In the genomic region with DNA sequence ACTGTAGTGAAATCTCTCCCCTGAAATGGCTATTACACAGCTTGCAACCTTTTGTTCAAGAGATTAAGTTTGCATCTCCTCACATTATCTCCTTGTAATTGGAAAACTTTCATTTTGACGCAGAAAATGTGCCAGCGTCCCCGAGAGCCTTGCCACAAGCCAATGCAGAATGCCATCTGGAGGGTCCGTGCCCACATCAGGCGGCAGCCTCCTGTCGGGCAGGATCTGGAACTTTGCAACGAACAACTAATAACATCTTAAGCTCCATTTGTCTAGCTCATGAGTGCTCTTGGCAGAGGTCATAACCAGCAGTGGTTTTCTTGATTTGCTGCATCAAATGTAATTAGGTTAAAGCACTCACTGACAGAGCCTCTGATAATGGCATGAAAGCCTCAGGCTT, we compare ENCODE assay signal across 10 mouse cellular contexts.
DNase-seq lines count a peak whose midpoint lies in the region; ATAC-seq lines count a peak whose summit lies in the region.
"Had no signal": no experiment of that assay in that cellular context is flagged by ENCODE, and none has a peak within 500 bp of the region (broad histone marks: within the 10 kb centered on the region; RNA-seq: fewer than 3 reads in every experiment).

No protein-coding gene starts in this region.

- H3K4me2 ChIP-seq in heart, embryonic 13.5 days = peak overlapping the region; percentile 9; the same call in 1 of the 2 replicates
- H3K4me2 ChIP-seq in heart, embryonic 12.5 days = no peak overlapping the region
- no peak overlapping the region for H3K4me2 ChIP-seq in midbrain, embryonic 15.5 days
- H3K4me2 ChIP-seq in midbrain, embryonic 11.5 days = no peak overlapping the region
- no peak overlapping the region for H3K4me2 ChIP-seq in neural tube, embryonic 14.5 days (ENCODE audit: low read depth, low read length)

- no peaks in the 10 kb centered on the region for H3K36me3 ChIP-seq in heart, embryonic 13.5 days
- no peaks in the 10 kb centered on the region for H3K36me3 ChIP-seq in heart, embryonic 12.5 days
- H3K36me3 ChIP-seq in midbrain, embryonic 15.5 days (replicated peaks) = no peaks in the 10 kb centered on the region
- H3K36me3 ChIP-seq in midbrain, embryonic 11.5 days (ENCODE audit: control insufficient read depth, insufficient read depth, low read length) = no peaks in the 10 kb centered on the region
- no peaks in the 10 kb centered on the region for H3K36me3 ChIP-seq in neural tube, embryonic 14.5 days (ENCODE audit: control insufficient read depth, insufficient read depth, low read length)

- peak overlapping the region; percentile 24; the same call in 1 of the 2 replicates for H3K27ac ChIP-seq in heart, embryonic 13.5 days (replicated peaks)
- no peak overlapping the region for H3K27ac ChIP-seq in heart, embryonic 12.5 days (ENCODE audit: poor library complexity, severe bottlenecking)
- no peak overlapping the region for H3K27ac ChIP-seq in midbrain, embryonic 15.5 days
- no peak overlapping the region for H3K27ac ChIP-seq in midbrain, embryonic 11.5 days (ENCODE audit: low read depth, low read length)
- H3K27ac ChIP-seq in neural tube, embryonic 14.5 days (ENCODE audit: low read depth, low read length) = no peak overlapping the region

- no peak overlapping the region for H3K9ac ChIP-seq in heart, embryonic 13.5 days
- H3K9ac ChIP-seq in heart, embryonic 12.5 days = no peak overlapping the region
- no peak overlapping the region for H3K9ac ChIP-seq in midbrain, embryonic 15.5 days
- H3K9ac ChIP-seq in midbrain, embryonic 11.5 days (ENCODE audit: low read length) = no peak overlapping the region
- H3K9ac ChIP-seq in neural tube, embryonic 14.5 days (replicated peaks; ENCODE audit: low read depth, low read length) = no peak overlapping the region

- H3K9me3 ChIP-seq in heart, embryonic 13.5 days = no peaks in the 10 kb centered on the region
- no peaks in the 10 kb centered on the region for H3K9me3 ChIP-seq in heart, embryonic 12.5 days (replicated peaks)
- H3K9me3 ChIP-seq in midbrain, embryonic 15.5 days = no peaks in the 10 kb centered on the region
- no peaks in the 10 kb centered on the region for H3K9me3 ChIP-seq in midbrain, embryonic 11.5 days (ENCODE audit: control insufficient read depth, low read length)
- no peaks in the 10 kb centered on the region for H3K9me3 ChIP-seq in neural tube, embryonic 14.5 days (ENCODE audit: control insufficient read depth, low read length)

- H3K4me3 ChIP-seq in heart, embryonic 13.5 days = no peak overlapping the region
- no peak overlapping the region for H3K4me3 ChIP-seq in heart, embryonic 12.5 days
- H3K4me3 ChIP-seq in midbrain, embryonic 15.5 days = no peak overlapping the region
- H3K4me3 ChIP-seq in midbrain, embryonic 11.5 days (ENCODE audit: low read depth, low read length) = no peak overlapping the region
- no peak overlapping the region for H3K4me3 ChIP-seq in neural tube, embryonic 14.5 days (ENCODE audit: low read depth, low read length)

- H3K4me1 ChIP-seq in heart, embryonic 13.5 days = peaks cover 24% of the 10 kb centered on the region
- peaks cover 14% of the 10 kb centered on the region for H3K4me1 ChIP-seq in heart, embryonic 12.5 days (replicated peaks)
- H3K4me1 ChIP-seq in midbrain, embryonic 15.5 days = peaks cover 15% of the 10 kb centered on the region; the same call in 1 of the 2 replicates
- peaks cover 8% of the 10 kb centered on the region; the same call in 1 of the 2 replicates for H3K4me1 ChIP-seq in midbrain, embryonic 11.5 days (ENCODE audit: control insufficient read depth, insufficient read depth, low read length)
- peaks cover 5% of the 10 kb centered on the region; the same call in 1 of the 2 replicates for H3K4me1 ChIP-seq in neural tube, embryonic 14.5 days (ENCODE audit: control insufficient read depth, insufficient read depth, low read length)

- no peak for DNase-seq in midbrain, embryonic 11.5 days (ENCODE audit: low spot score, missing footprints)
- DNase-seq in cerebellum, postnatal 25 days = peak; percentile 23 to 27
- DNase-seq in urinary bladder, adult 18-20 months (ENCODE audit: low spot score in 2 of 2) = no peak
- DNase-seq: adrenal gland, adult 2 months; kidney, postnatal 14 days had no signal

- no peak for ATAC-seq in heart, embryonic 13.5 days (ENCODE audit: extremely low read depth, insufficient number of reproducible peaks, low FRiP score, low TSS enrichment)
- ATAC-seq in heart, embryonic 12.5 days (ENCODE audit: insufficient number of reproducible peaks, low FRiP score) = no peak
- 0 out of 2 replicates have a peak, but pooled peaks have one; percentile 42 for ATAC-seq in midbrain, embryonic 15.5 days (replicated peaks)
- ATAC-seq in midbrain, embryonic 11.5 days (ENCODE audit: low FRiP score) = no peak
- ATAC-seq in neural tube, embryonic 14.5 days (ENCODE audit: low read depth) = 0 out of 2 replicates have a peak, but pooled peaks have one; percentile 6
- ATAC-seq in megakaryocyte progenitor cell, adult 5-6 weeks (replicated peaks; ENCODE audit: poor library complexity) = no peak

- WGBS in heart, embryonic 13.5 days = 56% methylated on average over 7 of the region's 7 CpGs
- WGBS in heart, embryonic 12.5 days = 65% methylated on average over 7 of the region's 7 CpGs
- 32% methylated on average over 7 of the region's 7 CpGs for WGBS in midbrain, embryonic 15.5 days
- WGBS in midbrain, embryonic 11.5 days = 70% methylated on average over 7 of the region's 7 CpGs
- WGBS in neural tube, embryonic 14.5 days = 34% methylated on average over 7 of the region's 7 CpGs

- no peaks in the 10 kb centered on the region for H3K27me3 ChIP-seq in heart, embryonic 13.5 days (replicated peaks)
- no peaks in the 10 kb centered on the region for H3K27me3 ChIP-seq in heart, embryonic 12.5 days (replicated peaks)
- H3K27me3 ChIP-seq in midbrain, embryonic 15.5 days (replicated peaks) = no peaks in the 10 kb centered on the region
- H3K27me3 ChIP-seq in midbrain, embryonic 11.5 days (ENCODE audit: control insufficient read depth, insufficient read depth, low read length) = no peaks in the 10 kb centered on the region
- H3K27me3 ChIP-seq in neural tube, embryonic 14.5 days (ENCODE audit: control insufficient read depth, insufficient read depth, low read length) = no peaks in the 10 kb centered on the region

Comparison
In these comparisons a context has a peak if more than half of its experiments do, and no peak if none do; other contexts are left out.
1. ATAC-seq: peak in midbrain, embryonic 15.5 days (single experiment) and neural tube, embryonic 14.5 days (single experiment); none in heart, embryonic 13.5 days (single experiment), heart, embryonic 12.5 days (single experiment), midbrain, embryonic 11.5 days (single experiment) and megakaryocyte progenitor cell, adult 5-6 weeks (single experiment).
2. DNase-seq: peak in cerebellum, postnatal 25 days (2 of 2); none in midbrain, embryonic 11.5 days (single experiment) and urinary bladder, adult 18-20 months (0 of 2).